9 mouse cellular contexts compared by ENCODE assay signal in genomic region chr14:31133023-31133665, GRCm38 (mm10). TPM values are rescaled to one million over a fixed set of nuclear protein-coding genes. Genes with fewer than 3 reads are reported as not detected.
DNase-seq lines count a peak whose midpoint lies in the region; ATAC-seq and TF ChIP-seq lines count a peak whose summit lies in the region.
"Had no signal": no experiment of that assay in that cellular context is flagged by ENCODE, and none has a peak within 500 bp of the region (broad histone marks: within the 10 kb centered on the region; RNA-seq: fewer than 3 reads in every experiment).

No protein-coding gene starts in this region.

- H3K4me3 ChIP-seq in liver, postnatal 0 days (ENCODE audit: low read depth, low read length) = no peak overlapping the region
- H3K4me3 ChIP-seq in stomach, embryonic 16.5 days (replicated peaks; ENCODE audit: low read length) = peak overlapping the region; percentile 92

- no peak for TF ChIP-seq EP300 in liver, postnatal 0 days (IDR thresholded peaks at IDR 0.05; ENCODE audit: low read depth)

- H3K9ac ChIP-seq in liver, postnatal 0 days (replicated peaks) = peak overlapping the region; percentile 17; the same call in 1 of the 2 replicates
- peak overlapping the region; percentile 97 for H3K9ac ChIP-seq in stomach, embryonic 16.5 days (ENCODE audit: low read length)

- no peaks in the 10 kb centered on the region for H3K27me3 ChIP-seq in liver, postnatal 0 days (ENCODE audit: insufficient read depth, low read length)
- no peaks in the 10 kb centered on the region for H3K27me3 ChIP-seq in stomach, embryonic 16.5 days (ENCODE audit: control insufficient read depth, insufficient read depth, low read length)
- H3K27me3 ChIP-seq: Patski had no signal

- peaks cover 22% of the 10 kb centered on the region for H3K36me3 ChIP-seq in liver, postnatal 0 days (replicated peaks; ENCODE audit: insufficient read depth, low read length)
- peaks cover 17% of the 10 kb centered on the region for H3K36me3 ChIP-seq in stomach, embryonic 16.5 days (ENCODE audit: control insufficient read depth, insufficient read depth, low read length)

- peak overlapping the region; percentile 85 for H3K27ac ChIP-seq in liver, postnatal 0 days (ENCODE audit: low read depth)
- peak overlapping the region; percentile 98 for H3K27ac ChIP-seq in stomach, embryonic 16.5 days (ENCODE audit: low read length)

- H3K4me2 ChIP-seq in liver, postnatal 0 days (ENCODE audit: low read depth, low read length) = peak overlapping the region; percentile 87
- peak overlapping the region; percentile 79 for H3K4me2 ChIP-seq in stomach, embryonic 16.5 days (ENCODE audit: low read depth, low read length)

- ATAC-seq in liver, postnatal 0 days = peak; percentile 26
- peak; percentile 76 for ATAC-seq in stomach, embryonic 16.5 days (ENCODE audit: insufficient read depth, low FRiP score)
- ATAC-seq: Patski had no signal

- TF ChIP-seq CTCF in liver, postnatal 0 days (IDR thresholded peaks at IDR 0.05; ENCODE audit: low read depth) = no peak

- peaks cover 37% of the 10 kb centered on the region for H3K4me1 ChIP-seq in liver, postnatal 0 days (ENCODE audit: insufficient read depth)
- peaks cover 44% of the 10 kb centered on the region for H3K4me1 ChIP-seq in stomach, embryonic 16.5 days (ENCODE audit: control insufficient read depth, insufficient read depth, low read length)

- H3K9me3 ChIP-seq in liver, postnatal 0 days (ENCODE audit: low read length) = no peaks in the 10 kb centered on the region
- H3K9me3 ChIP-seq in stomach, embryonic 16.5 days (replicated peaks; ENCODE audit: control insufficient read depth, low read length) = no peaks in the 10 kb centered on the region

- DNase-seq in ovary, postnatal 36 days (ENCODE audit: low spot score) = peak; percentile 2
- no peak for DNase-seq in ovary, postnatal 14 days (ENCODE audit: low spot score)
- DNase-seq in heart, postnatal 4 days = peak; percentile 10
- peak; percentile 58 for DNase-seq in liver, postnatal 0 days
- no peak for DNase-seq in gastrocnemius, adult 18-20 months (ENCODE audit: low spot score)
- DNase-seq in urinary bladder, postnatal 36 days (ENCODE audit: low spot score in 2 of 2) = no peak
- no peak for DNase-seq in ovary, adult 18-20 months (ENCODE audit: low spot score)

- 48% methylated on average over 11 of the region's 11 CpGs for WGBS in liver, postnatal 0 days (ENCODE audit: insufficient replicate concordance)
- WGBS in stomach, embryonic 16.5 days = 37% methylated on average over 11 of the region's 11 CpGs

RNA-seq across cellular contexts. Expression of gene Nt5dc2, which starts 2.3 kb away (rescaled TPM):
- 10 to 100 TPM; 91.8 to 93.8 TPM for total RNA-seq in heart, postnatal 4 days (2021)
- polyA plus RNA-seq in liver, postnatal 0 days (2015; fragmentation: Nextera tagmentation; extraction: Ambion mirVana) = 45.3 and 48.5 TPM in 2 replicates
- polyA plus RNA-seq in stomach, embryonic 16.5 days (2015; fragmentation: Nextera tagmentation; extraction: Ambion mirVana) = 232 and 233 TPM in 2 replicates
- 1 to 10 TPM in 1 of 2 experiments, under 1 TPM in 1; 0.57 to 1.3 TPM for total RNA-seq in gastrocnemius, adult 18-20 months (2021)

RNA-seq across cellular contexts. Expression of gene Smim4, which starts 4.4 kb away (rescaled TPM):
- 10 to 100 TPM; 80.5 to 91.4 TPM for total RNA-seq in heart, postnatal 4 days (2021)
- 76.1 and 79.2 TPM in 2 replicates for polyA plus RNA-seq in liver, postnatal 0 days (2015; fragmentation: Nextera tagmentation; extraction: Ambion mirVana)
- polyA plus RNA-seq in stomach, embryonic 16.5 days (2015; fragmentation: Nextera tagmentation; extraction: Ambion mirVana) = 60.3 and 66.4 TPM in 2 replicates
- 10 to 100 TPM; 24.6 to 33.8 TPM for total RNA-seq in gastrocnemius, adult 18-20 months (2021)

RNA-seq across cellular contexts. Expression of gene Stab1, which starts 35.3 kb away (rescaled TPM):
- 10 to 100 TPM; 77.1 to 84.3 TPM for total RNA-seq in heart, postnatal 4 days (2021)
- polyA plus RNA-seq in liver, postnatal 0 days (2015; fragmentation: Nextera tagmentation; extraction: Ambion mirVana) = 34.7 and 42.5 TPM in 2 replicates
- polyA plus RNA-seq in stomach, embryonic 16.5 days (2015; fragmentation: Nextera tagmentation; extraction: Ambion mirVana) = 37.7 and 41.9 TPM in 2 replicates
- total RNA-seq in gastrocnemius, adult 18-20 months (2021) = 10 to 100 TPM in 1 of 2 experiments, 1 to 10 TPM in 1; 9.7 to 16.7 TPM

Comparison
In these comparisons a context has a peak if more than half of its experiments do, and no peak if none do; other contexts are left out.
1. DNase-seq: peak in ovary, postnatal 36 days (single experiment), heart, postnatal 4 days (single experiment) and liver, postnatal 0 days (single experiment); none in ovary, postnatal 14 days (single experiment), gastrocnemius, adult 18-20 months (single experiment), urinary bladder, postnatal 36 days (0 of 2) and ovary, adult 18-20 months (single experiment).
2. RNA of gene Nt5dc2, which starts 2.3 kb away (total RNA-seq): 91.8 to 93.8 TPM in heart, postnatal 4 days; 0.57 to 1.3 TPM in gastrocnemius, adult 18-20 months; every median in the first group is over 10 times any median in the second.
3. RNA of gene Stab1, which starts 35.3 kb away (total RNA-seq): 77.1 to 84.3 TPM in heart, postnatal 4 days; 9.7 to 16.7 TPM in gastrocnemius, adult 18-20 months; every median in the first group is over 4 times any median in the second.